Mouse (Mus musculus) lung, embryonic 16.5 days (tissue): ENCODE measurements at regions not wholly inside any gene's neighbourhood (a gene's known extent, or its start where the extent isn't known, plus 50 kb on each side); places are given as distances from the start of the nearest gene placed in this dataset.

Experiments
- ATAC-seq: fragments of 200-750 bp; cut with Nextera tagmentation; 2 replicates; pipeline ENCODE4 v1.8.0; 2017; ENCODE audit warnings: low read depth, mild to moderate bottlenecking, moderate library complexity
- H3K27ac ChIP-seq: fragments of 300-500 bp; sonication (generic); 2 replicates; pipeline ENCODE4 v1.5.1; 2014; ENCODE audit warnings: mild to moderate bottlenecking, control low read depth, low read length
- H3K27me3 ChIP-seq: fragments of 300-500 bp; sonication (generic); 2 replicates; pipeline ENCODE4 v1.6.1; 2014; ENCODE audit warnings: low read depth, low read length, mixed read lengths; ENCODE audit not compliant: control insufficient read depth, insufficient read depth
- H3K36me3 ChIP-seq: fragments of 300-500 bp; sonication (generic); 2 replicates; pipeline ENCODE4 v1.6.1; 2014; ENCODE audit warnings: low read length; ENCODE audit not compliant: control insufficient read depth, insufficient read depth
- H3K4me1 ChIP-seq: fragments of 300-500 bp; sonication (generic); replicated peaks from 2 replicates; pipeline ENCODE4 v1.6.1; 2014; ENCODE audit warnings: low read length, mixed read lengths; ENCODE audit not compliant: control insufficient read depth, insufficient read depth
- H3K4me2 ChIP-seq: fragments of 300-500 bp; sonication (generic); 2 replicates; pipeline ENCODE4 v1.6.1; 2014; ENCODE audit warnings: low read depth, low read length, control low read depth
- H3K4me3 ChIP-seq: fragments of 300-500 bp; sonication (generic); 2 replicates; pipeline ENCODE4 v1.5.1; 2014; ENCODE audit warnings: mild to moderate bottlenecking, low read length, control low read depth
- H3K9ac ChIP-seq: fragments of 300-500 bp; sonication (generic); 2 replicates; pipeline ENCODE4 v1.6.1; 2014; ENCODE audit warnings: low read length, control low read depth
- H3K9me3 ChIP-seq: fragments of 300-500 bp; sonication (generic); 2 replicates; pipeline ENCODE4 v1.6.1; 2016; ENCODE audit warnings: low read length; ENCODE audit not compliant: control insufficient read depth
- WGBS: fragments of 180-500 bp; shearing (Covaris S2); extraction: QIAGEN DNeasy Blood & Tissue Kit; methylation state at CpG from one replicate; pipeline ENCODE4 v1.1.7; 2014; 5-methylcytosine and 5-hydroxymethylcytosine counted together

DNA sequence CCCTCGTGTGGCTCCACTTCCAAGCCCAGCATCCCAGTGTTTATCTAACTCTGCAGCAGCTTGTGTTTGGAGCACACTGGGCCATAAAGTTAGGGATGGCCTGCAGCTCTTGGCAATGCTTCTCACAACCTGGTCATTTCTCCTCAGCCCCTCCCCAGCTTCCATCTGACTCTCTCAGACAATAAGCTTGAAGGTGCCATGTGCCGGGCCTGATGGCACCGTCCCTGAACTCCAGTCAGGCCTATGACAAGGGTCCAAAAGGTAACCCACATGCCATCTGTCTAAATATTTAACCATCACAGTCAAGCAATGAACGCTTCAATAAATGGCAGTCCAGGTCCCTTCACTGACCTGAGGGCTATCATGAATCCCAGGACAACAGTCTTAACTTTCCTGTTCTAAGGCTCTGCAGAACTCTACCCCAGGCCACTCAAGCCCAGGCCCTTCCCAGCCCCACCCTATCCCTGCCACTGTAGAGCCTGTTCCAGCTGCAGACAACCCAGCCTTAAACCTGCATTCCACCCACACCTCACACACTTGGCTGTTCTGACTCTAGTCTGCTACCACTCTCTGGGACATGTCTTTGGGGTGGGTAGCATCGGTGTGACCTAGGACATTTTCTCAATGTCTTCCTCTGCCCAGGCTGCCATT is 111.8 kb downstream of the Banf2 start:
- H3K4me1 ChIP-seq, result no peaks in the 10 kb centered on the region
- H3K4me2 ChIP-seq, result no peak overlapping the region
- H3K36me3 ChIP-seq, result no peaks in the 10 kb centered on the region
- no peaks in the 10 kb centered on the region for H3K9me3 ChIP-seq
- 72% methylated on average over 5 of the region's 5 CpGs for WGBS
- H3K9ac ChIP-seq, result no peak overlapping the region
- no peaks in the 10 kb centered on the region for H3K27me3 ChIP-seq
- H3K27ac ChIP-seq, result no peak overlapping the region
- no peak overlapping the region for H3K4me3 ChIP-seq
- 0 out of 2 replicates have a peak, but pooled peaks have one; percentile 43 for ATAC-seq

GRCm38 (mm10) chr2:144156456-144157211 is 113.8 kb upstream of the Mgme1 start:
- H3K4me1 ChIP-seq, result peaks cover 15% of the 10 kb centered on the region
- H3K36me3 ChIP-seq, result no peaks in the 10 kb centered on the region
- no peak for ATAC-seq
- H3K27ac ChIP-seq, result no peak overlapping the region
- no peaks in the 10 kb centered on the region for H3K9me3 ChIP-seq
- no peak overlapping the region for H3K4me2 ChIP-seq
- no peak overlapping the region for H3K4me3 ChIP-seq
- H3K27me3 ChIP-seq, result no peaks in the 10 kb centered on the region
- no peak overlapping the region for H3K9ac ChIP-seq
- 59% methylated on average over 7 of the region's 7 CpGs for WGBS

DNA sequence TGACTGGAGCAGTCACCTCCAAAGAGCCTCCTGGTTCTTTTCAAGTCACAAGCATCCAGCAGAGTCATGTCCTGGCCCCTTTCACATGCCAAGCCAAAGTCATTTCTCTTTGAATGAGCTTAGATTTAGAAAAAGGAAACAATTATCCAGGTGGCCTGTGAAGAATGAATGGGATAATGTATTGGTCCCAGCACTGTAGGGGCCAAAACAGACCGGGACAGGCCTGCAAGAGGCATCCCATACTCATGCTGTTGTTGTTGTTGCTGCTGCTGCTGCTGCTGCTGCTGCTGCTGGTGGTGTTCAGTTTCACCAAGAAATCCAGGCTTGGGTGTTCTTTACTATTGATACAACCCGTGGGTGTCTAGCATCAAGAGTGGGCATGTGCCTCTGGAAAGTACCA is 113.1 kb upstream of the Mgme1 start:
- H3K27ac ChIP-seq, result no peak overlapping the region
- no peaks in the 10 kb centered on the region for H3K36me3 ChIP-seq
- 30% methylated on average over 2 of the region's 2 CpGs for WGBS
- H3K9ac ChIP-seq, result no peak overlapping the region
- no peaks in the 10 kb centered on the region for H3K27me3 ChIP-seq
- H3K4me3 ChIP-seq, result no peak overlapping the region
- H3K4me2 ChIP-seq, result no peak overlapping the region
- H3K4me1 ChIP-seq, result peaks cover 15% of the 10 kb centered on the region
- no peaks in the 10 kb centered on the region for H3K9me3 ChIP-seq
- no peak for ATAC-seq

DNA sequence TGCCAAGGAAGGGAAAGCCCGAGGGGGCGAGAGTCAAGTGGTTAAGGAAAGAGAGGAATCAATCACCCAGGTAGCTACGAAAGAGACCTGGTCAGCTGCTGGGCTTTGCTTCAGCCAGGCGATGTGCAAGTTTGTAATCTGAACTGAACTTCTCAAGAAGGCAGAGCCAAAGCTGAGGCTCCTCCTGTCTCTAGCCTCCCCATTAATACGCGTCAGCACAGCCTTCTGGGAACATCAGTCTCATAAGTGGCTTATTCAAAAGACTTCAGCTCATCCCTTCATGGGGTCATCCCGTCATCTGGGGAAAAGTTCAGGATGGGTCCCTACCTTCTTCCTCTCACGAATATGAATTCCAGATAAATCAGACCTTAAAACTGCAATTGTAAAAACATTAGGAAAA is 112.2 kb upstream of the Mgme1 start:
- H3K4me2 ChIP-seq, result no peak overlapping the region
- no peak overlapping the region for H3K4me3 ChIP-seq
- H3K4me1 ChIP-seq, result peaks cover 15% of the 10 kb centered on the region
- H3K27ac ChIP-seq, result no peak overlapping the region
- H3K36me3 ChIP-seq, result no peaks in the 10 kb centered on the region
- 51% methylated on average over 8 of the region's 8 CpGs for WGBS
- no peaks in the 10 kb centered on the region for H3K27me3 ChIP-seq
- no peak overlapping the region for H3K9ac ChIP-seq
- no peaks in the 10 kb centered on the region for H3K9me3 ChIP-seq
- ATAC-seq, result no peak

DNA sequence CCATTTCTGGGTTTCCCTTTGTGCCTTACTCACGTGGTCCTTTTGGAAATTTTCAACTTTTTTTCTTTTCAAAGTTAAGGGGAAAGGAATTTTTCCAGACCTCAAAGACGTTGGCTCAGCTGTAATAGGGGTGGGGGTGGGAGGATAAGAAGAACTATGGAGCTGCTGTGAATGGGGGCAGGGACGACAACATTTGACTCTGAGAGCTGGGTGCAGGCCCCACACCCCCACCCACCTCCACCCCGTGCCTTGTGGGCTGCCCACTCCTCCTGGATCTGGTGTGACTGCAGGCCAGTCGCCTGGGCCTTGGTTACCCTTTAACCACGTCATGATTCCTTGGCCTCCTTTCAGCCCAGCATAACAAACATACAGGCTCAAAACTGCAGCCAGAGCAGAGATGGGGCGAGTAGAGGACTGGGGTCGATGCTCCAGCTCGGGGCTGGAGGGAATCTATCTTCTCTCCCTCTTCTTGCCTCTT is 110.6 kb upstream of the Mgme1 start:
- Histone ChIP-seq H3K4me3 (no peak overlapping the region), H3K9me3 (no peaks in the 10 kb centered on the region), H3K27me3 (no peaks in the 10 kb centered on the region), H3K9ac (0 out of 2 replicates have a peak overlapping the region, but pooled peaks have one; percentile 25), H3K4me2 (no peak overlapping the region), H3K36me3 (no peaks in the 10 kb centered on the region), H3K4me1 (peaks cover 15% of the 10 kb centered on the region), H3K27ac (peak overlapping the region; percentile 56)
- peak; percentile 39 for ATAC-seq
- 21% methylated on average over 9 of the region's 9 CpGs for WGBS

GRCm38 (mm10) chr2:144160434-144160833 is 110.0 kb upstream of the Mgme1 start:
- peaks cover 15% of the 10 kb centered on the region for H3K4me1 ChIP-seq
- H3K9me3 ChIP-seq, result no peaks in the 10 kb centered on the region
- H3K9ac ChIP-seq, result 0 out of 2 replicates have a peak overlapping the region, but pooled peaks have one; percentile 25
- H3K4me2 ChIP-seq, result no peak overlapping the region
- H3K4me3 ChIP-seq, result no peak overlapping the region
- H3K27ac ChIP-seq, result peak overlapping the region; percentile 56
- no peaks in the 10 kb centered on the region for H3K36me3 ChIP-seq
- 34% methylated on average over 10 of the region's 10 CpGs for WGBS
- ATAC-seq, result peak; percentile 13; the same call in 1 of the 2 replicates
- H3K27me3 ChIP-seq, result no peaks in the 10 kb centered on the region

- no peaks in the 10 kb centered on the region for H3K36me3 ChIP-seq
- H3K4me3 ChIP-seq, result no peak overlapping the region
- no peak overlapping the region for H3K4me2 ChIP-seq
- H3K27me3 ChIP-seq, result no peaks in the 10 kb centered on the region
- H3K9me3 ChIP-seq, result no peaks in the 10 kb centered on the region
- ATAC-seq, result no peak
- 68% methylated on average over 1 of the region's 1 CpGs for WGBS
- no peak overlapping the region for H3K27ac ChIP-seq
- no peak overlapping the region for H3K9ac ChIP-seq
- H3K4me1 ChIP-seq, result peaks cover 22% of the 10 kb centered on the region
Observed at GRCm38 (mm10) chr2:144161852-144162251, 108.6 kb upstream of the Mgme1 start.

GRCm38 (mm10) chr2:144164102-144164501 is 106.4 kb upstream of the Mgme1 start:
- no peaks in the 10 kb centered on the region for H3K9me3 ChIP-seq
- peak overlapping the region; percentile 27 for H3K4me3 ChIP-seq
- H3K4me1 ChIP-seq, result peaks cover 22% of the 10 kb centered on the region
- WGBS, result 6% methylated on average over 8 of the region's 8 CpGs
- H3K27ac ChIP-seq, result peak overlapping the region; percentile 96
- no peaks in the 10 kb centered on the region for H3K27me3 ChIP-seq
- H3K4me2 ChIP-seq, result peak overlapping the region; percentile 58
- H3K9ac ChIP-seq, result peak overlapping the region; percentile 2; the same call in 1 of the 2 replicates
- ATAC-seq, result peak; percentile 48
- no peaks in the 10 kb centered on the region for H3K36me3 ChIP-seq

- no peaks in the 10 kb centered on the region for H3K27me3 ChIP-seq
- peak overlapping the region; percentile 62 for H3K4me3 ChIP-seq
- ATAC-seq, result peak; percentile 89
- H3K4me2 ChIP-seq, result peak overlapping the region; percentile 58
- H3K9me3 ChIP-seq, result no peaks in the 10 kb centered on the region
- H3K4me1 ChIP-seq, result peaks cover 19% of the 10 kb centered on the region
- peak overlapping the region; percentile 80 for H3K9ac ChIP-seq
- WGBS, result 0% methylated on average over 31 of the region's 37 CpGs
- peak overlapping the region; percentile 96 for H3K27ac ChIP-seq
- H3K36me3 ChIP-seq, result no peaks in the 10 kb centered on the region
Observed at GRCm38 (mm10) chr2:144164986-144165821, 105.3 kb upstream of the Mgme1 start.
